Mouse (Mus musculus) heart, embryonic 13.5 days (tissue): Measurements from ENCODE around the gene Nipa2. TPM values are rescaled to one million over a fixed set of nuclear protein-coding genes. Genes with fewer than 3 reads are reported as not detected.
"Not testable (repeated sequence)": the region's sequence is repeated elsewhere in the genome, so short reads cannot be mapped to it uniquely, and the experiment has no call there.

Experiments used
- ATAC-seq: fragments of 200-750 bp; cut with Nextera tagmentation; 2 replicates; pipeline ENCODE4 v1.8.0; 2017; ENCODE audit warnings: moderate TSS enrichment; ENCODE audit not compliant: insufficient number of reproducible peaks, low FRiP score, low TSS enrichment; ENCODE audit errors: extremely low read depth
- H3K27ac ChIP-seq: fragments of 300-500 bp; sonication (generic); replicated peaks from 2 replicates; pipeline ENCODE4 v1.5.1; 2015; ENCODE audit warnings: moderate library complexity, mild to moderate bottlenecking, inconsistent platforms
- H3K27me3 ChIP-seq: fragments of 300-500 bp; sonication (generic); replicated peaks from 2 replicates; pipeline ENCODE4 v1.6.1; 2015; ENCODE audit warnings: mild to moderate bottlenecking, inconsistent platforms
- H3K36me3 ChIP-seq: fragments of 300-500 bp; sonication (generic); 2 replicates; pipeline ENCODE4 v1.6.1; 2015; ENCODE audit warnings: mild to moderate bottlenecking, inconsistent platforms
- H3K4me1 ChIP-seq: fragments of 300-500 bp; sonication (generic); 2 replicates; pipeline ENCODE4 v1.6.1; 2015; ENCODE audit warnings: inconsistent platforms
- H3K4me2 ChIP-seq: fragments of 300-500 bp; sonication (generic); 2 replicates; pipeline ENCODE4 v1.6.1; 2015; ENCODE audit warnings: inconsistent platforms, mild to moderate bottlenecking, moderate library complexity
- H3K4me3 ChIP-seq: fragments of 300-500 bp; sonication (generic); 2 replicates; pipeline ENCODE4 v1.5.1; 2015; ENCODE audit warnings: moderate library complexity, mild to moderate bottlenecking, inconsistent platforms
- H3K9ac ChIP-seq: fragments of 300-500 bp; sonication (generic); 2 replicates; pipeline ENCODE4 v1.6.1; 2015; ENCODE audit warnings: inconsistent platforms, mild to moderate bottlenecking, moderate library complexity
- H3K9me3 ChIP-seq: fragments of 300-500 bp; sonication (generic); 2 replicates; pipeline ENCODE4 v1.6.1; 2016; ENCODE audit warnings: inconsistent platforms
- WGBS: fragments of 180-500 bp; shearing (Covaris S2); methylation state at CpG from one replicate; pipeline ENCODE4 v1.1.7; 2015; ENCODE audit warnings: mixed read lengths; 5-methylcytosine and 5-hydroxymethylcytosine counted together
- polyA plus RNA-seq: library from polyadenylated mRNA; unstranded; fragments of >200 nt; fragmentation: Nextera tagmentation; extraction: Ambion mirVana; gene quantifications from 2 replicates; pipeline ENCODE4 v1.2.1, GENCODE M21; 2015

Gene Nipa2
- polyA plus RNA-seq, 1 experiment from 2014 or later = 35.3 TPM

GRCm38 (mm10) chr7:55935025-55935424, 27.3 kb downstream of the Nipa2 start:
- Histone ChIP-seq H3K9me3 (no peaks in the 10 kb centered on the region), H3K27ac (no peak overlapping the region), H3K4me1 (no peaks in the 10 kb centered on the region), H3K27me3 (no peaks in the 10 kb centered on the region), H3K9ac (no peak overlapping the region), H3K4me2 (no peak overlapping the region), H3K4me3 (no peak overlapping the region), H3K36me3 (peaks cover 55% of the 10 kb centered on the region)
- 94% methylated on average over 2 of the region's 2 CpGs for WGBS
- no peak for ATAC-seq

GRCm38 (mm10) chr7:55928649-55929048, 33.6 kb downstream of the Nipa2 start:
- no peak overlapping the region for H3K4me3 ChIP-seq
- no peaks in the 10 kb centered on the region for H3K9me3 ChIP-seq
- H3K4me1 ChIP-seq = no peaks in the 10 kb centered on the region
- no peak overlapping the region for H3K4me2 ChIP-seq
- H3K36me3 ChIP-seq = peaks cover 87% of the 10 kb centered on the region
- 65% methylated on average over 2 of the region's 2 CpGs for WGBS
- ATAC-seq = no peak
- H3K9ac ChIP-seq = no peak overlapping the region
- H3K27me3 ChIP-seq = no peaks in the 10 kb centered on the region
- no peak overlapping the region for H3K27ac ChIP-seq

- 83% methylated on average over 4 of the region's 4 CpGs for WGBS
- Histone ChIP-seq H3K27ac (no peak overlapping the region), H3K4me3 (no peak overlapping the region), H3K4me2 (no peak overlapping the region), H3K9ac (no peak overlapping the region), H3K9me3 (no peaks in the 10 kb centered on the region), H3K27me3 (no peaks in the 10 kb centered on the region), H3K36me3 (peaks cover 90% of the 10 kb centered on the region), H3K4me1 (no peaks in the 10 kb centered on the region)
- ATAC-seq = no peak
These were observed 35.0 kb downstream of the Nipa2 start for GRCm38 (mm10) chr7:55927262-55927661.

GRCm38 (mm10) chr7:55918365-55918764, 43.9 kb downstream of the Nipa2 start:
- not testable (repeated sequence) for H3K4me1 ChIP-seq, H3K27ac ChIP-seq, H3K9me3 ChIP-seq, H3K4me3 ChIP-seq, ATAC-seq, H3K27me3 ChIP-seq, H3K9ac ChIP-seq, H3K4me2 ChIP-seq
- WGBS = 95% methylated on average over 11 of the region's 11 CpGs
- peaks cover 99% of the 10 kb centered on the region for H3K36me3 ChIP-seq

GRCm38 (mm10) chr7:55912118-55912517, 50.2 kb downstream of the Nipa2 start:
- no peak for ATAC-seq
- no peak overlapping the region for H3K9ac ChIP-seq

GRCm38 (mm10) chr7:55911371-55911770, 50.9 kb downstream of the Nipa2 start:
- no peaks in the 10 kb centered on the region for H3K4me1 ChIP-seq
- no peak overlapping the region for H3K4me2 ChIP-seq

More at GRCm38 (mm10) chr7:55912118-55912517, 50.2 kb downstream of the Nipa2 start:
- H3K4me1 ChIP-seq = no peaks in the 10 kb centered on the region
- 90% methylated on average over 5 of the region's 5 CpGs for WGBS
- H3K9me3 ChIP-seq = no peaks in the 10 kb centered on the region
- H3K36me3 ChIP-seq = peaks cover 92% of the 10 kb centered on the region
- no peak overlapping the region for H3K4me3 ChIP-seq
- no peak overlapping the region for H3K4me2 ChIP-seq
- no peaks in the 10 kb centered on the region for H3K27me3 ChIP-seq
- no peak overlapping the region for H3K27ac ChIP-seq

GRCm38 (mm10) chr7:55910356-55910755, 51.9 kb downstream of the Nipa2 start:
- Histone ChIP-seq H3K9ac (no peak overlapping the region), H3K4me1 (no peaks in the 10 kb centered on the region), H3K4me2 (no peak overlapping the region), H3K27me3 (no peaks in the 10 kb centered on the region), H3K4me3 (no peak overlapping the region), H3K36me3 (peaks cover 92% of the 10 kb centered on the region), H3K9me3 (no peaks in the 10 kb centered on the region), H3K27ac (no peak overlapping the region)
- ATAC-seq = no peak
- 70% methylated on average over 2 of the region's 2 CpGs for WGBS

More at GRCm38 (mm10) chr7:55911371-55911770, 50.9 kb downstream of the Nipa2 start:
- H3K9ac ChIP-seq = no peak overlapping the region
- no peak for ATAC-seq
- H3K36me3 ChIP-seq = peaks cover 92% of the 10 kb centered on the region
- WGBS = 80% methylated on average over 8 of the region's 8 CpGs
- no peaks in the 10 kb centered on the region for H3K9me3 ChIP-seq
- H3K27ac ChIP-seq = no peak overlapping the region
- no peaks in the 10 kb centered on the region for H3K27me3 ChIP-seq
- H3K4me3 ChIP-seq = no peak overlapping the region

- Histone ChIP-seq H3K4me2 (no peak overlapping the region), H3K9me3 (no peaks in the 10 kb centered on the region), H3K4me3 (no peak overlapping the region), H3K27me3 (no peaks in the 10 kb centered on the region), H3K36me3 (peaks cover 92% of the 10 kb centered on the region), H3K27ac (no peak overlapping the region), H3K9ac (no peak overlapping the region), H3K4me1 (no peaks in the 10 kb centered on the region)
- WGBS = 97% methylated on average over 1 of the region's 1 CpGs
- no peak for ATAC-seq
These were observed 52.8 kb downstream of the Nipa2 start for GRCm38 (mm10) chr7:55909519-55909918.

- Histone ChIP-seq H3K36me3 (peaks cover 90% of the 10 kb centered on the region), H3K4me3 (no peak overlapping the region), H3K4me1 (no peaks in the 10 kb centered on the region), H3K9me3 (no peaks in the 10 kb centered on the region), H3K4me2 (no peak overlapping the region), H3K9ac (no peak overlapping the region), H3K27ac (no peak overlapping the region), H3K27me3 (no peaks in the 10 kb centered on the region)
- no peak for ATAC-seq
- WGBS = 77% methylated on average over 2 of the region's 2 CpGs
These were observed 56.8 kb downstream of the Nipa2 start for GRCm38 (mm10) chr7:55905449-55905848.

GRCm38 (mm10) chr7:55903766-55904165, 58.5 kb downstream of the Nipa2 start:
- H3K27me3 ChIP-seq = no peaks in the 10 kb centered on the region
- H3K36me3 ChIP-seq = peaks cover 90% of the 10 kb centered on the region
- no peaks in the 10 kb centered on the region for H3K9me3 ChIP-seq
- no peaks in the 10 kb centered on the region for H3K4me1 ChIP-seq
- no peak for ATAC-seq
- H3K27ac ChIP-seq = no peak overlapping the region
- no peak overlapping the region for H3K4me2 ChIP-seq
- no peak overlapping the region for H3K9ac ChIP-seq
- WGBS = 85% methylated on average over 5 of the region's 5 CpGs
- H3K4me3 ChIP-seq = no peak overlapping the region

- peaks cover 90% of the 10 kb centered on the region for H3K36me3 ChIP-seq
- no peaks in the 10 kb centered on the region for H3K4me1 ChIP-seq
- no peak overlapping the region for H3K4me3 ChIP-seq
- no peak for ATAC-seq
- no peak overlapping the region for H3K27ac ChIP-seq
- WGBS = 86% methylated on average over 11 of the region's 11 CpGs
- no peak overlapping the region for H3K9ac ChIP-seq
- H3K27me3 ChIP-seq = no peaks in the 10 kb centered on the region
- H3K9me3 ChIP-seq = no peaks in the 10 kb centered on the region
- H3K4me2 ChIP-seq = no peak overlapping the region
These were observed 70.5 kb downstream of the Nipa2 start for GRCm38 (mm10) chr7:55891797-55892196.

- H3K36me3 ChIP-seq = peaks cover 83% of the 10 kb centered on the region
- no peaks in the 10 kb centered on the region for H3K9me3 ChIP-seq
- no peak overlapping the region for H3K9ac ChIP-seq
- H3K4me2 ChIP-seq = no peak overlapping the region
- no peak overlapping the region for H3K4me3 ChIP-seq
- H3K27me3 ChIP-seq = no peaks in the 10 kb centered on the region
- ATAC-seq = no peak
- H3K27ac ChIP-seq = no peak overlapping the region
- 0 out of 2 replicates have a peak, but pooled peaks cover 3% of the 10 kb centered on the region for H3K4me1 ChIP-seq
These were observed 71.5 kb downstream of the Nipa2 start for GRCm38 (mm10) chr7:55890731-55891130.
